Mouse (Mus musculus): ENCODE measurements around the gene Tfr2.
A peak's percentile ranks its signal among the peaks of the same experiment; 100 is the strongest.

Tfr2 gene

GRCm38 (mm10) chr5:137537461-137537860, 32.2 kb upstream of the Tfr2 start:
- DNase-seq (ENCODE audit: low read depth, low spot score): no peak

GRCm38 (mm10) chr5:137539291-137539801, 30.3 kb upstream of the Tfr2 start:
- DNase-seq (ENCODE audit: low read depth, low spot score): no peak

DNA sequence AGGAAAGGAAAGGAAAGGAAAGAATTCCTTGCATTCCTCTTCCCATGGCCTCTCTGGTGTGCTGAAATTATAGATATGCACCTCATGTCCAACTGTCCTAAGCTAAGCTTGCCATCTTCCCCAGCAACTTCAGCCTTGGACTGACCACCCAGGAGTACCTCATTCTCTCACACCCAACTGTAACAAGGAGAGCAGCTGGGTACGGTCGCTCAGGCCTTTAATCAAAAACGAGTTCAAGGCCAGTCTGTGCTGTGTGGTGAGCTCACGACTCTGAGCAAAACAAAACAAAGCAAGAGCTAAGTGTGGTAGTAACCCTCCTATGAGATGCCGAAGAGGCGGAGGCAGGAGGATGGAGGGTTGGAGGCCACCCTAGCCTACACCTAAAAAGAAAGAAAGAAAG, 28.6 kb upstream of the Tfr2 start:
- no peak for DNase-seq (ENCODE audit: low read depth, low spot score)

DNA sequence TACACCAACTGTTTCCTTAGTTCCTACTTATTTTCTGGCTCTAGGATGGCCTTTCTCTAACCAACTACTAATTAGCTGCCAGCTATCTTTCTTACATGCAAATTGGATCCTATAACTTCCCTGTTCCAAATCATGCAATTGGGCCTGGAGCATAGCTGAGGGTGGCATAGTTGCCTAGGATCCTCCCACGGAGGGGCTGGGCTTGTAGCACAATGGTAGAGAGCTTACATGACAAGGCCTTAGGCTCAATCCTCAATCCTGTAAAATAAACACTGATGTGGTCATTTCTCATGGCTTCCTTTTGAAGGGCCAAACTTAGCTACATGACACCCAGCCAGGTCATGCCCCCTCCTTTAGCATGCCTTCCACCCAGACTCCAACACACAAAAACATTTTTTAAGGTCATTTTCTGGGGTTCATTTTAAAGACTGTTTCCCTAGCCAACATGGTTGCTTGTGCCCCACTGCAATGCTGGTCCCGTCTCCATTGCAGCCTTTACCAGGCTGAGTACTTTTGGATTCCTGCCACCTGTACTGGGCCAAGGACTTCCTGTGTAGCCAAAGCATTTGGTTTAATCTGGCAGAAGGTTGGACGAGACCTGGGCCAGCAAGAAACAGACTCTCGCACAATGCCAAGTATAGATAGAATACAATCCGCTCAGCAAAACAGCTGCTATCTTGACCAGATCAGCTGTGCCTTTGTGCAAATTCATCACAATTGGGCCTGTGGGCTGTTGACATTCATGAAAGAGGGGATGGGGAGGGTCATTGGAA, 27.7 kb upstream of the Tfr2 start:
- no peak for DNase-seq (ENCODE audit: low read depth, low spot score)

GRCm38 (mm10) chr5:137544926-137545325, 24.7 kb upstream of the Tfr2 start:
- no peak for DNase-seq (ENCODE audit: low read depth, low spot score)

- DNase-seq (ENCODE audit: low read depth, low spot score): no peak
Observed at GRCm38 (mm10) chr5:137545596-137545995, 24.0 kb upstream of the Tfr2 start.

DNA sequence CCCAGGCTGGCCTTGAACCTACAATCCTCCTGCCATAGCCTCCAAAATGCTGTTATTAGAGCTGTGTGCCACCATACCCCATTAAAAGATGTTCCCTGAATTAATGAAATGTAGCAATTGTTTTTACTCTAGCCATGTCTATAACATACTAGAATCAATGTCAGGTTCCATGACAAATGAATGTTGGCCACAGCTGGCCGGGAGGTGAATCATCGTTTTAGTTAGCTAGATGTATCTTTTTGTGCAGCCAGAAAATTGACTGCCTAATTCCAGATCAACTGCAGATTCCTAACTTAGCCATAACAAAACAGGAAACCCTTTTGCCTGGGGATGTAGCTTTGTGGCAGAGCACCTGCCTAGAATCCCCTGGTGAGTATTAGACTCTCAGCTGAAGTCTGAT, 19.8 kb upstream of the Tfr2 start:
- no peak for DNase-seq (ENCODE audit: low read depth, low spot score)

- no peak for DNase-seq (ENCODE audit: low read depth, low spot score)
Observed at GRCm38 (mm10) chr5:137551119-137551518, 18.5 kb upstream of the Tfr2 start.

- no peak for DNase-seq (ENCODE audit: low read depth, low spot score)
Observed at GRCm38 (mm10) chr5:137553000-137553399, 16.6 kb upstream of the Tfr2 start.

- peak; percentile 28 for DNase-seq (ENCODE audit: low read depth, low spot score)
Observed at GRCm38 (mm10) chr5:137553411-137553837, 16.2 kb upstream of the Tfr2 start, which contains the start of gene Actl6b. Actl6b (plus strand) TSS chr5:137553517.

GRCm38 (mm10) chr5:137553898-137554297, 15.7 kb upstream of the Tfr2 start:
- no peak for DNase-seq (ENCODE audit: low read depth, low spot score)

DNA sequence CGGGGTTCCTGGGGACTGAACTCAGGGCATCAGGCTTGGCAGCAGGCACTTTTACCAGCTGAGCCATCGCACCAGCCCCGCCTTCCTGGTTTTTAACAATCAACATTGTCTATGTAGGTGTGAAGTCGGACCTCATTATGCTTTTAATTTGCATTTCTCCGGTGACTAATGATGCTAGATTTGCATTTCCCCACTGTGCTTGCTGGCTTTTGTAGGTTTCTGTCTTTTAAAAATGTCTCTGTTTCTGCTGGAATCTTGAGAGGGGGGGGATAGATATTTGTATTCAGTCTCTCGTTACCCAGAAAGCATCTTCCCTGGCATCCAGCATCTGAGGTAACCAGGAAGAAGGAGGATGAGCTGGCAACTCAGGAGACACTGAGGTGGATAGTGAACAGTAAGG, 8.1 kb upstream of the Tfr2 start:
- DNase-seq (ENCODE audit: low read depth, low spot score): no peak

GRCm38 (mm10) chr5:137562965-137563364, 6.7 kb upstream of the Tfr2 start:
- no peak for DNase-seq (ENCODE audit: low read depth, low spot score)

DNA sequence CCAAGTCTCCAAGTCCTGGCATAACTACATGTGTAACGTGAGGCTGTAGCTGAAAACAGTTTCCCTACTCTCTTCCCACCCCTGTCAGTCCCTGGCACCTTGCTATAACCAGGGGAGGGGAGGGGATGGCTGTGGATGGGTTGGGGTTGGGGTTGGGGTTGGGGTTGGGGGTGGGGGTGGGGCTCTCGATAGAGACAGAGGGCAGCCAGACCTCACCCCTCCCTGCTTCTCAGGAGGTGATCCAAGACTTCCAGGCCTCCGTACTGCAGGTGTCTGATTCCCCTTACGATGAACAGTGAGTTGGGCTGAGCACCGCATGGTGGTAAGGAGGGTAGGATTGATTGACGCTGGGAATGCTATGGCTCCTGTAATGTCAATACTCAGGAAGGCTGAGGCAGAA, 3.9 kb upstream of the Tfr2 start:
- no peak for DNase-seq (ENCODE audit: low read depth, low spot score)

DNA sequence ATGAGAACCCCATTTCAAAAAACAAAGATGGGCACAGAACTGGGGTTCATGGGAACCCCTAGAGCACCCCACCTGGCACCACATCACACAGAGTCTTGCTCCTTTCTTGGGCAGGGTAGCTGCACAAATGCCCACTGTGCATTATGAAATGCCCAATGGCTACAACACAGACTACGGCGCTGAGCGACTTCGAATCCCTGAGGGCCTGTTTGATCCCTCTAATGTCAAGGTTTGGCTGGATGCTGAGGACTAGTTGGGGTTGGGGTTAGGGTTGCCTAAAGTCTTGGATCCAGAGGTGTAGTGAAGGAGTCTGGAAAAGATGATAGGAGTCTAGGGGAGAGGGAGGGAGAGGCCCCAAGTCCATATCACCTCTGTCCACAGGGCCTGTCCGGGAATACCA, 3.2 kb upstream of the Tfr2 start:
- no peak for DNase-seq (ENCODE audit: low read depth, low spot score)

DNA sequence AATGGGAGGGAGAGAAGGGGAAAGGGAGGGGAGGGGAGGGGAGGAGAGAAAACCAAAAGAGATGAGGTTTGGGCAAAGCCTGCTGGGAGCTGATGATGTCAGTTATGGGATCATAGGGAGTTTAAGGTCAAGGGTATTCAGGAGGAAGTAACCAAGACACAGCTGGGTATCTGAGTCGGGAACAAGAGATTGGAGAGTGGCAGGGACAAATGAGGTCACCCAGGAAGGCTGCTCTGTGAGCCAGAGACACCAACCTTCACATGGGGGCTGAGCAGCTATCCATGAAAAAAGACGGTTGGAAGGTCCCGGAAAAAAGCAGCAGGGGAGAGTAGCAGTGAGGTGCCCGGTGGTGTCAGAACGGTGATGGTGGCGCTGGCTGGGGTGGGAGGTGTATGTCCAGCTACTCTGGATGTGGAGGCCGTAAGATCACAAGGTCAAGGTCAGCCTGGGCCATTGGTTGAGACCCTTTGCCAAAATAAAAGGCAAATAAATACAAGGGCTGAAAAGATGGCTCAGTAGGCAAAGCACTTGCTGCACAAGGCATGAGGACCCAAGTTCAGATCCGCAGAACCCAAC, 1.3 kb upstream of the Tfr2 start:
- no peak for DNase-seq (ENCODE audit: low read depth, low spot score)

DNA sequence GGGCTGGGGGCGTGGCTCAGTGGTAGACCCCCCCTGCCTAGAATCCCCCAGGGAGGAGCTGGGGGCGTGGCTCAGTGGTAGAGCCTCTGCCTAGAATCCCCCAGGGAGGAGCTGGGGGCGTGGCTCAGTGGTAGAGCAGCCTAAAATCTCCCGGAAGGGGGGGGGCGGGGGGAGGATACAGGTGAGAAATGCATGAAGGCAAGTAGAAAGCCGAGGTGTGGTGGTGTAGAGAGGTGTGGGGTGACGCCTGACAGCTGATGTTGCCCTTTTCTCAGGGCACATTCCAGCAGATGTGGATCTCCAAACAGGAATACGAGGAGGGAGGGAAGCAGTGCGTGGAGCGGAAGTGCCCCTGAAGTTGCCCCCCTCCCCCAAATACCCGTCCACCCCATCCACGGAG, 609 bp upstream of the Tfr2 start:
- DNase-seq (ENCODE audit: low read depth, low spot score): no peak

- peak; percentile 23 for DNase-seq (ENCODE audit: low read depth, low spot score)
Observed at GRCm38 (mm10) chr5:137570181-137570580, 541 bp downstream of the Tfr2 start.

DNA sequence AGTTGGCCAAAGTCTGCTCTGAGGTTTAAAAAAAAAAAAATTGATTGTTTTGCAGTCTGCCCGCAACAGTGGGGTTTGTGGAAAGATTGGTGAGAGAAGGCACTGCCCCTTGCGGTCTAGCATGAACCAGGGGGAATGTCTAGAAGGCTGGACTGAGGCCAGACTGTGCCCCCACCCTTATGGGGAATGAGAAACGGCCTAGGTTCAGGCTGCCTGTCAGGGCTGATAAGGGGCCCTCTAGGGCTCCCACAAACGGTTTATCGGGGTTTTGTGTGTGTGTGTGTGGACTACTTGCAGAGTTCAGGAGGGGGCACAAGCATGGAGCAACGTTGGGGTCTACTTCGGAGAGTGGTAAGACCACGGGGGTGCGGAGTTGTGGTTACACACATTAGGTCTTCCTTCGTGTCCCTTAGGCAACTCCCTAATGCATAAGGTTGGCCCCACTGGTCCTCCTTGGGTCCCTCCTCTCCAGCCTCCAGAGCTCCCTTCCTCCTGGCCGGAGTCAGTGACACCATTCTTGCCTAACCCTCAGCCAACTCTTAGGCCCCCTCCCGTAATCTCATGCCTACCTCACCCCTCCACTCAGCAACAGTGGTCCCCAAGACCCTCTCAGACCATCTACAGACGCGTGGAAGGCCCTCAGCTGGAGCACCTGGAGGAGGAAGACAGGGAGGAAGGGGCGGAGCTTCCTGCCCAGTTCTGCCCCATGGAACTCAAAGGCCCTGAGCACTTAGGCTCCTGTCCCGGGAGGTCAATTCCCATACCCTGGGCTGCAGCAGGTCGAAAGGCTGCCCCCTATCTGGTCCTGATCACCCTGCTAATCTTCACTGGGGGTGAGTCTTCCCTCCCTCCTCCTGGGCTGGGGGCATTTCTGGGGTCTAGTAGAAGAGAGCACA, 1.3 kb downstream of the Tfr2 start:
- DNase-seq (ENCODE audit: low read depth, low spot score): no peak

DNA sequence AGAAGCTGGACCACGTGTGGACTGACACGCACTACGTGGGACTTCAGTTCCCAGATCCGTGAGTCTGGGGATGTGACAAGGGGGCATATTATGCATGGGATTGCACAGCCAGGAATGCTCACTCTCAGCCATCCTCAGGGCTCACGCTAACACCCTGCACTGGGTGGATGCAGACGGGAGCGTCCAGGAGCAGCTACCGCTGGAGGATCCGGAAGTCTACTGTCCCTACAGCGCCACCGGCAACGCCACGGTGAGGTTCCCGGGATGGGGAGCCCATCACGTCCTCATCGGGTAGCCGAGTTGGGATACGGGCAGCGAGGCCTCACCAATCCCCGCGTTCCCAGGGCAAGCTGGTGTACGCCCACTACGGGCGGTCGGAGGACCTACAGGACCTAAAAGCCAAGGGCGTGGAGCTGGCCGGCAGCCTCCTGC, 4.8 kb downstream of the Tfr2 start:
- no peak for DNase-seq (ENCODE audit: low read depth, low spot score)

DNA sequence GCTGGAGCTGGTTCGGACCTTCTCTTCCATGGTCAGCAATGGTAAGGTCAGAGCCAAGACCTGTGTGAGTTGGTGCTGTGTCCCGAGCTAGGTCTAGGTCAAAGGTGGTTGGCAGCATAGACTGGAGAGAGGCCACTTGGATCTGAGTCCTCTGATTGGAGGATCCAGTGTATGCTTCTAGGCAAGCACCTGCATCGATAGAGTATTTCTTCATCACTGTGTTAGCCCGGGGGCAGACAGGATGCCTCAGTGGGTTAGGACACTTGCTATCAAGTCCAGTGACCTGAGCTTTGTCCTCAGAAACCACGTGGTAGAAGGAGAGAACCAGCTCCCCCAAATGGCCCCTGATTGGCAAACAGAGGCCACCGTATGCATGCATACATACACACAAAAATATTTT, 10.6 kb downstream of the Tfr2 start:
- no peak for DNase-seq (ENCODE audit: low read depth, low spot score)

GRCm38 (mm10) chr5:137582702-137583101, 13.1 kb downstream of the Tfr2 start:
- no peak for DNase-seq (ENCODE audit: low read depth, low spot score)
